Mouse (Mus musculus): ENCODE data around the gene Fam160a2. TPM values are rescaled to one million over a fixed set of nuclear protein-coding genes. Genes with fewer than 3 reads are reported as not detected.
"Not testable (repeated sequence)": the region's sequence is repeated elsewhere in the genome, so short reads cannot be mapped to it uniquely, and the experiment has no call there.

Fam160a2 gene
- total RNA-seq (2017) = 11.8 to 20.1 TPM (median 19.5 TPM) in 3 replicates

- ATAC-seq (replicated peaks; ENCODE audit: insufficient number of reproducible peaks, low FRiP score, low TSS enrichment, poor library complexity, severe bottlenecking) = peak; percentile 84
These were observed at the start of gene Fam160a2 for GRCm38 (mm10) chr7:105399935-105400624. Gene Fam160a2, minus strand, starts transcription at chr7:105400054.

GRCm38 (mm10) chr7:105445076-105445475 lies 45.2 kb upstream of the Fam160a2 start:
- no peak for ATAC-seq (replicated peaks; ENCODE audit: insufficient number of reproducible peaks, low FRiP score, low TSS enrichment, poor library complexity, severe bottlenecking)

GRCm38 (mm10) chr7:105441426-105441825 lies 41.6 kb upstream of the Fam160a2 start:
- no peak for ATAC-seq (replicated peaks; ENCODE audit: insufficient number of reproducible peaks, low FRiP score, low TSS enrichment, poor library complexity, severe bottlenecking)

GRCm38 (mm10) chr7:105437979-105438772 lies 38.3 kb upstream of the Fam160a2 start:
- no peak for ATAC-seq (replicated peaks; ENCODE audit: insufficient number of reproducible peaks, low FRiP score, low TSS enrichment, poor library complexity, severe bottlenecking)

- ATAC-seq (replicated peaks; ENCODE audit: insufficient number of reproducible peaks, low FRiP score, low TSS enrichment, poor library complexity, severe bottlenecking) = no peak
These were observed 34.9 kb upstream of the Fam160a2 start for GRCm38 (mm10) chr7:105434798-105435197.

GRCm38 (mm10) chr7:105433859-105434258 lies 34.0 kb upstream of the Fam160a2 start:
- ATAC-seq (replicated peaks; ENCODE audit: insufficient number of reproducible peaks, low FRiP score, low TSS enrichment, poor library complexity, severe bottlenecking) = no peak

- ATAC-seq (replicated peaks; ENCODE audit: insufficient number of reproducible peaks, low FRiP score, low TSS enrichment, poor library complexity, severe bottlenecking) = no peak
These were observed 32.2 kb upstream of the Fam160a2 start for GRCm38 (mm10) chr7:105432058-105432457.

- no peak for ATAC-seq (replicated peaks; ENCODE audit: insufficient number of reproducible peaks, low FRiP score, low TSS enrichment, poor library complexity, severe bottlenecking)
These were observed 26.2 kb upstream of the Fam160a2 start for GRCm38 (mm10) chr7:105426051-105426450.

GRCm38 (mm10) chr7:105425424-105426043 lies 25.7 kb upstream of the Fam160a2 start, which contains the start of gene Cckbr:
Gene Cckbr, plus strand, starts transcription at chr7:105425731.
- ATAC-seq (replicated peaks; ENCODE audit: insufficient number of reproducible peaks, low FRiP score, low TSS enrichment, poor library complexity, severe bottlenecking) = no peak

GRCm38 (mm10) chr7:105424368-105424767 lies 24.5 kb upstream of the Fam160a2 start:
- no peak for ATAC-seq (replicated peaks; ENCODE audit: insufficient number of reproducible peaks, low FRiP score, low TSS enrichment, poor library complexity, severe bottlenecking)

GRCm38 (mm10) chr7:105420903-105421302 lies 21.0 kb upstream of the Fam160a2 start:
- no peak for ATAC-seq (replicated peaks; ENCODE audit: insufficient number of reproducible peaks, low FRiP score, low TSS enrichment, poor library complexity, severe bottlenecking)

- ATAC-seq (replicated peaks; ENCODE audit: insufficient number of reproducible peaks, low FRiP score, low TSS enrichment, poor library complexity, severe bottlenecking) = no peak
These were observed 18.3 kb upstream of the Fam160a2 start for GRCm38 (mm10) chr7:105418106-105418505.

GRCm38 (mm10) chr7:105416529-105416928 lies 16.7 kb upstream of the Fam160a2 start:
- no peak for ATAC-seq (replicated peaks; ENCODE audit: insufficient number of reproducible peaks, low FRiP score, low TSS enrichment, poor library complexity, severe bottlenecking)

GRCm38 (mm10) chr7:105414385-105414784 lies 14.5 kb upstream of the Fam160a2 start:
- no peak for ATAC-seq (replicated peaks; ENCODE audit: insufficient number of reproducible peaks, low FRiP score, low TSS enrichment, poor library complexity, severe bottlenecking)

GRCm38 (mm10) chr7:105411874-105412632 lies 12.2 kb upstream of the Fam160a2 start:
- not testable (repeated sequence) for ATAC-seq (replicated peaks; ENCODE audit: insufficient number of reproducible peaks, low FRiP score, low TSS enrichment, poor library complexity, severe bottlenecking)

GRCm38 (mm10) chr7:105406322-105406721 lies 6.5 kb upstream of the Fam160a2 start:
- no peak for ATAC-seq (replicated peaks; ENCODE audit: insufficient number of reproducible peaks, low FRiP score, low TSS enrichment, poor library complexity, severe bottlenecking)

- no peak for ATAC-seq (replicated peaks; ENCODE audit: insufficient number of reproducible peaks, low FRiP score, low TSS enrichment, poor library complexity, severe bottlenecking)
These were observed 4.4 kb upstream of the Fam160a2 start, which contains the start of gene Cnga4 for GRCm38 (mm10) chr7:105404268-105404667. Gene Cnga4, plus strand, starts transcription at chr7:105404568.

GRCm38 (mm10) chr7:105399058-105399934 lies 558 bp downstream of the Fam160a2 start:
- peak; percentile 38 for ATAC-seq (replicated peaks; ENCODE audit: insufficient number of reproducible peaks, low FRiP score, low TSS enrichment, poor library complexity, severe bottlenecking)

Measured in monocyte, adult 5-6 weeks (primary cell).